Mouse (Mus musculus) c-Kit-positive CD71-positive TER-119-negative erythroid progenitor cells, embryonic 14.5 days (primary cell): ENCODE measurements around the gene Pmp22.

ENCODE experiments used
- DNase-seq: peaks from one replicate; pipeline ENCODE4 v3.0.0-alpha.2; 2013; ENCODE audit warnings: low read depth

The Pmp22 gene

DNA sequence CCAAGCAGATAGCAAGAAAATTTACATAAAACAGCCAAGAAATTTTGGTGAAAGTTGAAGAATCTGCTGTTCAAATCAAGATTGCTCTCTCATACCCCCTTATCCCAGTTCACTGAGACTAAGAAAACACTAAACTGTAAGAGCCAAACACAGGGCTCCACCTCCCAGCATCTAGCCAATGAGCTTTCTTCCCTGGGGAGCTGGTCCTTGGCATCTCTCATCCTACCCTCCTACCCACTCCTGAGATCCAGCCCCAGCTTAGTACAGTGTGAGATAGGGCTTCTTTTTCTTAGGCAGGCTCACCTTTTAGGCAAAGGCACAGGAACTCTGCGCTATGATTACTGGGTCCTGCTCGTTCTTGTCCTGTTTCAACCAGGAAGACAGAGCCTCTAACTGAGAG, 34.0 kb downstream of the Pmp22 start:
- DNase-seq: no peak

DNA sequence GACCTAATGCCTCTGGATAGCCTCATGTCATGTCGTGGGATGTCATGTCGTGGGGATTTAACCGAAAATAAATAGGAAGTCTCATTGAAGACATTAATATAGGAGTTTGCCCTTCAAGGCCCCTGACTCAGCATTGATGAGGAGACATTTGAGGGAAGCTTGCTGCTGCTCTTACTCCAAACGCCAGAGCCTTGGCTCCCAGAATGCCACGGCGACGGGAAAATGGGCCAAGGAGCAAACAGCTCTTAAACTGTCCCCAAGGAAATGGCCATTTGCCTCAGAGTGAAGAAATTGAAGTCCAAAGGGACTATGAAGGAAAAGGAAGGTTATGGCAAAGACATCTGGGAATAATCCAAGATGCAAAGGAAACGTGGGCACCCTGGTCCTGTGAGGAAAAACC, 34.8 kb downstream of the Pmp22 start:
- DNase-seq: no peak

DNA sequence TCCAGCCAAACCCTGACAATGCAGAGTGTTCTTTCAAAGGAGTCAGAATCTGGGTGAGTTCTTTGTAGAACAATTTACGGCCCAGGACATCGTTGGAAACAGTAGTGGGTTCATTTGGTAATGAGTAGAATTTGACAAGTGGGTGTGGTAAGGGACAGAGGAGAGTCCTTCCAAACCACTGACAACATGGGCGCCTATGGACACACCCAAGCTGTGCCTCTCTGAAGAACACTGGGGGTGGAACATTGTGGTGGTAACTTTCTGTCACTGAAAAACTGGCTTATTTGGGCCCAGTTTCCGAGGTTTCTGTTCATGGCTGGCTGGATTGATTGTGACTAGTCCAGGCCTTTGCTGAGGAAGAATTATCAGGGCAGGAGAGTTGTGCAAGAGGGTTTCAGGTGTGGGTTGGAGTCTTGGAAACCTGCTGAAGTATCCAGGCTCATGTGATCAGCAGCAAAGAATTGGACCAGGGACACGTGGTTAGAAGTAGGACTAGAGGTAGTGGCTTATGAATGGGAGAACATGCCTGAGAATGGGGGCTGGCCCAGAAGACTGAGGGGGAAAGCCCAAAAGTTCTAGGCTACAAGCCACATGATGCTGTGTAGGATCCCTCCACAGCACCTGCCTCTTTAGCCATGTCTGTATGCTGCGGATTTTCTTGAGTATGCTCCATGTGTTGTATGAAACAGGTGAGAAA, 35.4 kb downstream of the Pmp22 start:
- DNase-seq: no peak

DNA sequence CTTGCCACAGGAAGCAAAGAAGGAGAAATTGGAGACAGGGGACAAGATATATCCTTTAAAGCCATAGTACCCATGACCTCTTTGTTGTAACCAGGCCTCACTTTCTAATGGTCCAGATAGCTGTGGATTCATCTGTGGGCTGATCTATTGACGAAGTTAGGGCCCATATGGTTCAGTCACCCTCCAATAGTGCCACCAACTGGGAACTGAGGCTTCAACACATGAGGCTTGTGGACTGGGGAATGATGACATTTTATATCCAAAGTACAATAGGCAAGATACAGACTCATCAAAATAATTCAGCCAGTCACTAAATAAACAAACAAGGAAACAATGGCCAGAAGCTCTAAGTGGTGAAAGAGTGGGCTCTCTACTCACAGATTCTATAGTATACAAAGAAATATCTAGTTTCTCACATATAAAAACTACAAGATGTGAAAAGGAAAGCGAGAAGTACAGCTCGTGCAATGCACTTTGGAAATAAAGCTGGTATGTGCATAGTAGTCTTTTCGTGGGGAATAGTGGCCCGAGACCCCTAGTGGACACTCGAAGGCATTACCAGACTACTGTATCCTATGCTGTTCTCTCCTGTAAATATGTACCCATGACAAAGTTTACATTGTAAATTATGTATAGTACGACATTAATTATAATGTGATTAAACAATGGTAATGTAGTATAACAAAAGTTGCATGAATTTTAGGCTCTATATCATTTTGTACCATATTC, 36.1 kb downstream of the Pmp22 start:
- DNase-seq: no peak

DNA sequence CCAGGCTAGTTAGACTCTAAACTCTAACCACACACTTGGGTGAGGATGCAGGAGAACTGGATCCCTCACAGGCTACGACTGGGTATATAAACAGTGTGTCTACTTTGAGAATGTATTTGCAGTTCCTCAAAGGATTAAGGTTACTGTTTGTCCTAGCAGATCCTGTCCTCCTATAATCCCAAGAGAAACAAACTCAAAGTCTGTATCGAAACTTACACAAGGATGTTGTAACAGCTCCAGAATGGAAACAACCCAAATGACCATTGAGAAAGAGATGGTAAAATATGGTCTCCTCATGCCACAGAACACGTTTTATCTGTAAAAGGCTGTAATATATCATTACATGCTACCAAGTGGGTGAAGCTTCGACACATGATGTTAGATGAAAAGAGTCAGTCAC, 39.0 kb downstream of the Pmp22 start:
- DNase-seq: no peak

DNA sequence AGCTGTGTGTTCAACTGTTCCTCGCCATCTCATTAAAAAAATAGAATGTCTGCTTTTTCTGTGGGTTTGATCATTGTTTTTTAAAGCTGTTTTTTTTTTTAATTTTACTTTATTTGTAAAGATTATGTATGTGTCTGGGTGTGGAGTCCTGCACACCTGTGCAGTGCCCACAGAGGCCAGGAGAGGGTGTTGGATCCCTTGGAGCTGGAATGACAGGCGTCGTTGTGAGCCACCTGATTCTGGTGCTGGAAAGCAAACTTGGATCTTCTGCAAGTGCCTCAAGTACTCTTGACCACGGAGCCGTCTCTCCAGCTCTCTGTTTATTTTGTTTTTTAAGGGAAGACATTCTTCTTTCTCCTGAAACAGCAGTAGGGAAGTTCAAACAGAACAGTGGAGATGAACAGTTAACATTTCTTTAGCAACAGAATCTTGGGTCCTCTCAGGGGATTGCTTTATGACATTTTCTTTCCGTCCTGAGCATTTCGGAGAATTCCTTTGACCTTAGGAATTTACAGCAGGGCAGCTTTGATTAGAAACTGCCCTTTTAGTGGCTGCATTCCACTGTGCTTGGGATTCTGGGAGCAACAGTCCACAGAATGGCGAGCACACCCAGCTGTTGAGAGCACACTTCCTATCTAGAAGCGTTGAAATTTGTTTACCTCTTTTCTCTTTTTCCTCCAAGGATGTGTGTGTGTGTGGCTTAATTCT, 39.9 kb downstream of the Pmp22 start:
- no peak for DNase-seq

DNA sequence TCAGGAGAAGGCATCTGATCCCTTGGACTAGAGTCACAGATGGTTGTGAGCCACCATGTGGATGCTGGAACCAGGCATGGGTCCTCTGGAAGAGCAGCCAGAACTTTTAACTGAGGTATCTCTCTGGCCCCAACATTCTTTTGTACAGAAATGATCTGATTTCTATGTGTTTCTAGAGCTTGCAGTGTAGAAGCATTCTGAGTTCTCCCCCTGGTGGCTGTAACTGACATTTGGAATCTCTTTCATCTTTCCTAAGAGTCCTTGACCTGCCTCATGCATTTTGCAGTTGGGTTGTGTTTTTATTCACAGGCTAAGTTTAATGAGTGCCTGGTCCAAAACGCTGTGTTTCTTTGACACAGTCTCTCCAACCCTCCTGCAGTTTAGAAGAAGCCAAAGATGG, 43.2 kb downstream of the Pmp22 start:
- no peak for DNase-seq

DNA sequence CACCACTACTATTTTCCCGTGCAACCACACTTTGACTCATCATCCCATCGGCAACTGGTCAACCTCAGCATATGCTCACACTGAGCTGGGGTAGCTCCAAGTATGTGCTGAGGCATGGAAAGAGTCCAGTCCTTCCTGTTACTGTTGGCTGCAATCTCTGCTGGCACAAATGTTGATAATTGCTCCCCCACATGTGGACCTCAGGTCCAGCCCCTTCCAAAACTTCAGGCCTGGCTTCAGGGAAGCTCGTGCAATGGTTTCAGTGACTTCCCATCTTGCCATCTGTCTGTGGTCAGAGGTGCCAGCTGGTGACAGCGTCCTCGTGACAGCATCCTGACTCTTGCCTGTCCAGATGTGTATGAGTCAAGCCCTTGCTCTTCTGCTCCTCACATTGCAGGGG, 44.8 kb downstream of the Pmp22 start:
- DNase-seq: no peak

DNA sequence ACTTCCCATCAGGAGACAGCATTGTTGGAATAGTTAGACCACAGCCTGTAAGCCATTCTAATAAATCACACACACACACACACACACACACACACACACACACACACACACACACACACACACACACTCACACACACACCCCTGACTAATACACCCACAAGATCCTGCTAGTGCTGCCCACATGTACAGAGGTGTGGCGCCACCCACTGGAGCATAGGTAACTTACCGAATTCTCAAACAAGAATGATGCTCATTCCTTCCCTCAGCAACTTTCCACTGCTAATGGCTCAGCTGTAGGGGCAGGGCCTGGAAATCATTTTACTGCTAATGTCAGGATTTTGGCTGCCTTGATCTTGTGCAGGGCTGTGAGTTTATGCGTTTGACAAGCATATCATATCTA, 46.5 kb downstream of the Pmp22 start:
- DNase-seq: no peak

DNA sequence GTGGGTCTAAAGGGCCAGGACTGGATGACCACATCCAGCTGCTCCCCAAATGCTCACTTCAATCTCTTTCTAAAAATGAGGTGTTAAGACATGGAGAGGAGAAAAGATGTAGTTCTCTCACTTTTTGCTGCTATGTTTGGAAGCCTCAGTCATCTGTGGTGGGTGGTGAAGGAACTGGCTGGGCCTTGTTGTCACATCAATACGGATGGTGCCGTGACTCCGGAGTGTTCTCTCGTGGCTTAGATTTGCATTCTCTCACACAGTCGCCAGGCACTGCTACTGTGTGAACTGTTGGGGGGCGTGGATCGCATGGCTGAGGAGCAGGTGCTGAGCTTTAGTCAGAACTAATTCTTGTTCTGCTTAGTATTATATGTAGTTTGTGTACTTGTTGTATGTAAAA, 47.6 kb downstream of the Pmp22 start:
- DNase-seq: no peak

DNA sequence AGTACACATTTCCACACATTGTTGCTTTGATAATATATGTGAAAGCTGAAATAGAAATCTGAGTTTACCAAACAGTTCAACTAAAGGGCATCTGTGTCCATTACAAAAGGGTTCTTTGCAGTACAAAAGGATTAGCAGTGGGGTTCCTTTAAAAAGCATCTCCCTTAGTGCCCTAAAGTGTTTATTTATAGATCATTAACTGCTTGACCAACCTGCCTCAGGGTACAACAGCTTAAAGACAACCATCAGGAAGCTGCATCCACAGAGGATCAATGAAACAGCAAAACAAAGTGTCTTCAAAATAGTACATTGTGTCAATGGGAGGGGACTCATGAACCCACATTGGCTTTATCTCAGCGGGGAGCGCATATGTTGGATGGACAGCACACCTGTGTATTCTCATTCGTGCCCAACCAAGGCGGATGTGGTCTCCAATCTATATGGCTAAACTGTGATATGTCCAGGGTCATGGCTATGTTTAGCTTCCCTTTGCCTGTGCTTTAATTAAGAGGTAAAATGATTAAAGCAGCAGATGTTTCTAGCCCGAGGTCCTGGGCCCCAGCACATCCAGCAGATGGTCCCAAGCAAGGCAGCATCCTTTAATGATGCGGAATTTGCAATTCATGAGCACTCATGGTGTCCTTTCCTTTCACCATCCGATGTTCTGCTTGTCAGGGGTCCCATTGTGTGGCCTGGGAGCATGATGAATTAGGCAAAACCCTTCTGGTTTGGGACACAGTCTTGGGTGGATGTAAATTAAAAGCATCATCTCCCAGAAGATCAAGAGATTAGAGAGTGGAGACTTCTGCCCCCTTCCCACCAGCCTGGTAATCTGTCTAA, 51.7 kb downstream of the Pmp22 start:
- DNase-seq: no peak

DNA sequence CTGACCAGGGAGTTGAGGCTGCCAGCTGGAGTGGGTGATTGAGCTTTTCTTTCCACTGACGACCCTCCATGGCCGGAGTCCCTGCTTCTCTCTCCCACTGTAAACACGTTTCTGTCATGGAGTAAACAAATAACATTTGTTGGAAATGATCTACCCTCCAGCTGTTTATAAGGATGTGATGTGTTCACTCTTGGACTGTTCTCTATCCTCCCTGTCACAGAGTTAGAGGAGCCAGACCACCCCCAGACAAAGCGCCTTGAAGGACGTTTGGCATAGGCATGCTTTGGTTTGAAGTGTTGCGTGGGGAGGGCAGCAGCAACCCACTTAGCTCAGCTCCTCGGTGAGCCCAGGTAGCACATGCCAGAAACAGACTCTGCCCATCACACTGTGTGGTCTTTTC, 60.0 kb downstream of the Pmp22 start:
- DNase-seq: no peak

DNA sequence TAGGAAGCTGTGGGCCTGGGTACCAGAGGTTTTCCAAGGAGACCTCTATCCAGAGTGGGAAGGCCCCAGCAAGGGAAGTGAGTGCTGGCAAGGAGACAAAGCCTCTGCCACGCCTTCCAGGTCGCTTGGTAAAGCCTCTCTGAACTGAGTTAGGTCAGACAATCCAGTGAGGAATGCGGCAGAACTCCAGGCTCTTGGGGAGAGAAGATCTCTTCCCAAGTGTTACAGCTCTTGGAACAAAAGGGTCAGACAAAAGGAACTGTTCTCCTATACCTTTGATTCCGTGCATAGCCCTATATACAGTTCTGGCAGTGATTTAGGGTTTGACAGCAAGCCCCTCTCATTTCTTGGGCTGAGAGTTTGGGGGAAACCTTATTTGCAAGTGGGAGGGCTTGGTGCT, 69.3 kb downstream of the Pmp22 start:
- DNase-seq: no peak

DNA sequence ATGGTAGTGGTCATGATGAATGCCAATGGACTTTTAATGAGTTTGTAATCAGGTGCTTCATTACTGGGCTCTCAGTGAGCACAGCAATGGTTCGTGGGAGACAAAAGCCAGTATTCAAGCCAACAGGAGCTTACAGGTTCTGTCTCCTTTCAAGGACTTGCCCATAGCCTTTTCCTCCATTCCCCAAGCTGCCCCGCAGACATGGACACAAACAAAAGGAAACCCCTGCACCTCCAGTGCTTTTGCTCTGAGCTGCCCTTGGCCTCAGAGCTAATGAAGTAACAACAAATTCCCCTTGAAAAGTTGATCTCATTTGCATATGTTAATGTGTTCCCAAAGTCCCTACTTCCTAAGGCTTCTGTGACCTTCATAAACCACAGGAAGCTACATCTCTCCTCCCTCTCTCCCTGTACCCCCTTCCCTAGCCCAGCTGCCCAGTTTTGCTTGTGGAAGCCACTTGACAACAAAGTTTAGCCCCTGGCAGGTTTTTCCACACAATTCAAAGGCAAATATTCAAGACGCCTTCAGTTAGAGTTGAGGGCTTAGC, 73.3 kb downstream of the Pmp22 start:
- DNase-seq: no peak
